Mouse (Mus musculus): Measurements from ENCODE around the gene Dnajb1.
A peak's percentile ranks its signal among the peaks of the same experiment; 100 is the strongest.

Dnajb1 gene

GRCm38 (mm10) chr8:83656484-83657246 lies 48.7 kb downstream of the Dnajb1 start:
- DNase-seq: no peak

- peak; percentile 61 for DNase-seq
These were observed 52.6 kb downstream of the Dnajb1 start for GRCm38 (mm10) chr8:83660545-83660944.

- no peak for DNase-seq
These were observed 53.1 kb downstream of the Dnajb1 start for GRCm38 (mm10) chr8:83660995-83661680.

Measured in right cerebral cortex, postnatal 25 days (tissue).